Mouse (Mus musculus): ENCODE results near the gene Lrrc4. TPM values are rescaled to one million over a fixed set of nuclear protein-coding genes. Genes with fewer than 3 reads are reported as not detected.

The Lrrc4 gene
- polyA plus RNA-seq, 1 experiment = 0.53 TPM

DNA sequence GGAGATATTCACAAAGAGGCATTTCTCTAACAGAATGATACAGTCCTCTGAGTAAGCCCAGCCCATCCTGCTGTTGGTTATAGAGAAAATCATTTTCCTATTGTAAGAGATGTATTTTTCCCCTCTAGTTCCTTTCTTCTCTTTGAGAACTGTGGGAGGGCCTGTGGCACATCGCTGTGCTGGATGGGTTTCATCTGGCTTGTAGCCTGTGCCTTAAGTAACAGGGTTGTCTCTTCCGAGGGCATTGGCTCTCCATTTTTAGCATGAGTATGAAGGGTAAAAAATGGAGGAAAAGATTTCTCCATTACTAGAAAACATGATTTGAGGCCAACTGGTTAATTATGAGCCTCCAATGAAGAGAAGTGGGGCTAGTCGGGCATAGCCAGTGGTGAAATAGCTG, 216.1 kb downstream of the Lrrc4 start:
- no peaks in the 10 kb centered on the region; the same call in 1 of the 2 replicates for H3K4me1 ChIP-seq (ENCODE audit: control insufficient read depth, insufficient read depth, insufficient read length)
- H3K36me3 ChIP-seq (ENCODE audit: control insufficient read depth, insufficient read depth, low read length) = no peaks in the 10 kb centered on the region
- TF ChIP-seq CTCF (IDR thresholded peaks at IDR 0.05; ENCODE audit: extremely low read depth, insufficient read depth, insufficient read length, insufficient replicate concordance) (no peak), POLR2A (IDR thresholded peaks at IDR 0.05; ENCODE audit: low read depth, low read length) (no peak)
- no peak overlapping the region for H3K4me3 ChIP-seq (ENCODE audit: extremely low read depth, insufficient read depth, insufficient read length)
- WGBS = 91% methylated on average over 3 of the region's 3 CpGs
- DNase-seq (ENCODE audit: low read depth in 1 of 2, low spot score in 2 of 2) = no peak
- H3K27ac ChIP-seq (ENCODE audit: insufficient read depth, low read length) = no peak overlapping the region
- no peaks in the 10 kb centered on the region for H3K27me3 ChIP-seq (ENCODE audit: control insufficient read depth, insufficient read depth, low read length)

DNA sequence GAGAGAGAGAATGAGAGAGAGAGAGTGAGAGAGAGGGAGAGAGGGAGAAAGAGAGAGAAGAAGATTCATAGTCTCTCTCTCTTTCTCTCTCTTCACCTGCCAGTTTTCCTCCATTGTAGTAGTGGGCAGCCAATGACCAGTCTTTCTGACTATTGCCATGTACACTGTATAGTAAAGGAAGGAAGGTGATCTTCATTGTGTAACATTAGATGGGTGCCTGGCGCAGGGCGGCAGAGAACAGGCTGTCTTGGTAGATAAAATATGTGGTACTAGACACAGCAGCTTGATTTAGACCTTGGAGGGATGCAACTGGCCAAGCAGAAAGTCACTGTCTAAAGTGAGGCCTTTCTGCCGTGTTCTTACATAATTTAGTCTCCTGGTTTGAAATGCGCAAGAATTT, 216.7 kb downstream of the Lrrc4 start:
- no peak overlapping the region for H3K27ac ChIP-seq (ENCODE audit: insufficient read depth, low read length)
- no peak overlapping the region for H3K4me3 ChIP-seq (ENCODE audit: extremely low read depth, insufficient read depth, insufficient read length)
- TF ChIP-seq CTCF (IDR thresholded peaks at IDR 0.05; ENCODE audit: extremely low read depth, insufficient read depth, insufficient read length, insufficient replicate concordance) (no peak), POLR2A (IDR thresholded peaks at IDR 0.05; ENCODE audit: low read depth, low read length) (no peak)
- H3K36me3 ChIP-seq (ENCODE audit: control insufficient read depth, insufficient read depth, low read length) = no peaks in the 10 kb centered on the region
- WGBS = 93% methylated on average over 4 of the region's 4 CpGs
- no peaks in the 10 kb centered on the region; the same call in 1 of the 2 replicates for H3K4me1 ChIP-seq (ENCODE audit: control insufficient read depth, insufficient read depth, insufficient read length)
- DNase-seq (ENCODE audit: low read depth in 1 of 2, low spot score in 2 of 2) = no peak
- H3K27me3 ChIP-seq (ENCODE audit: control insufficient read depth, insufficient read depth, low read length) = no peaks in the 10 kb centered on the region

DNA sequence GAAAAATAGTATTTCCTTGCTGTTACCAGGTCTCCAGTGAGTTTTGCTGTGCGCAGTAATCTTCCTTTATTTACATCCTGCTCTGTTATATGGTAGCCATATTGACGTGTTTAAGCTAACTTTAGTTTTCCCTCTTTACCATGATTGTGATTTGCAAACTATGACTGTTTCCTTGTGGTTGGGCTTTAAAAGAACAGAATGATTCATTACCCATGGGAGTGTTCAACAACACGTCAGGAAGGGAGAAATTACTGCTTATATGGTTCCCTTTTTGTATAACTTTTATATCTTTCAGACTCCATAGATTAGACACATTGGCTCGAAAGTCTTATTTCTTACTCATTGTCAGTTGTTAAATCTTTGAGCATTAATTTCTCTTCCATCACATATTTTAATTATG, 218.1 kb downstream of the Lrrc4 start:
- DNase-seq (ENCODE audit: low read depth in 1 of 2, low spot score in 2 of 2) = no peak
- WGBS = 75% methylated on average over 4 of the region's 4 CpGs
- Histone ChIP-seq H3K36me3 (ENCODE audit: control insufficient read depth, insufficient read depth, low read length) (no peaks in the 10 kb centered on the region), H3K27ac (ENCODE audit: insufficient read depth, low read length) (no peak overlapping the region), H3K4me1 (ENCODE audit: control insufficient read depth, insufficient read depth, insufficient read length) (no peaks in the 10 kb centered on the region), H3K4me3 (ENCODE audit: extremely low read depth, insufficient read depth, insufficient read length) (no peak overlapping the region), H3K27me3 (ENCODE audit: control insufficient read depth, insufficient read depth, low read length) (no peaks in the 10 kb centered on the region)
- no peak for TF ChIP-seq CTCF (IDR thresholded peaks at IDR 0.05; ENCODE audit: extremely low read depth, insufficient read depth, insufficient read length, insufficient replicate concordance)
- TF ChIP-seq POLR2A (IDR thresholded peaks at IDR 0.05; ENCODE audit: low read depth, low read length) = no peak

Other genes with a start within 250 kb of the Lrrc4 start
- gene Lep, start 228.5 kb upstream of the Lrrc4 start, polyA plus RNA-seq (2012; rRNA removed) = 0.22 and 0.36 TPM in 2 replicates